Mouse (Mus musculus): ENCODE results near the gene Engase. TPM values are rescaled to one million over a fixed set of nuclear protein-coding genes. Genes with fewer than 3 reads are reported as not detected.

Gene Engase
- total RNA-seq, 1 experiment from 2014 or later: 14.5 TPM

DNA sequence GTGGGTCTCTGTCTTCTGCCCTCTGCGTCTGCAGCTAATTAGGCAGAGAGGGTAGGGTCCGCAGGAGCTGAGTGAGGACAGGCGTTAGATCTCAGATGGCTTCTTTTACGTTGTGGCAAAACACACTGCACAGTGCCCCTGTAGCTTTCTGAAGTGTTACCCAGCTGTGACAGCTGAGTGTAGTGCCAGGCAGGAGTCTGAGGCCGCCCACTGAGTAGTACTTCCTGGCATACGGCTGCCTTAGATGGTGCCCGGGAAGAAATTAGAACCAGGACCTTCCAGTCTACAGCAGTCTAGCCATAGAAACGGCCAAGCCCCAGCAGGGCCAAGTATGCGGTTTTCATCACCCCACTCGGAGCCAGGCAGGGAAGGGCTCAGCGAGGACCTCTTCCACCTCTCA, 8.7 kb downstream of the Engase start:
- no peak for ATAC-seq (replicated peaks; ENCODE audit: insufficient number of reproducible peaks, low FRiP score, low TSS enrichment, poor library complexity, severe bottlenecking)

DNA sequence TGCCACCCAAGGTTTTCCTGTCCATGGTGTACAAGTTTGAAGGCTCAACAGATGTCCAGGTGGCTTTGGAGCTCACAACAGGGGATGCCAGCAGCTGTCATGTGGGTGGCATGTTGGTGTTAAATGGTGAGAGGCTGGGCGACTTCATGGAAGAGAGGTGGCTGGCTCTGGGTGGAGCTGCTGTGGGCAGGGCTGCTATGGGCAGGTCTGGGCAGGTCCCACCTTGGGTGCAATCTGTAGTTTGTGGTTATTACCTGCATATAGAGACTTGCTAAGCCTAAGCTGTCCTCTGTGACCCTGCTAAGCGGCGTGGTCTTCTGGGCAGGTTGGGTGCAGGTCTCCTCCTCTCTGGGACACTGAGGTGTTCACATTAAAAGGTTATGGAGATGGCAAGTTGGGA, 9.2 kb downstream of the Engase start:
- ATAC-seq (replicated peaks; ENCODE audit: insufficient number of reproducible peaks, low FRiP score, low TSS enrichment, poor library complexity, severe bottlenecking): no peak

DNA sequence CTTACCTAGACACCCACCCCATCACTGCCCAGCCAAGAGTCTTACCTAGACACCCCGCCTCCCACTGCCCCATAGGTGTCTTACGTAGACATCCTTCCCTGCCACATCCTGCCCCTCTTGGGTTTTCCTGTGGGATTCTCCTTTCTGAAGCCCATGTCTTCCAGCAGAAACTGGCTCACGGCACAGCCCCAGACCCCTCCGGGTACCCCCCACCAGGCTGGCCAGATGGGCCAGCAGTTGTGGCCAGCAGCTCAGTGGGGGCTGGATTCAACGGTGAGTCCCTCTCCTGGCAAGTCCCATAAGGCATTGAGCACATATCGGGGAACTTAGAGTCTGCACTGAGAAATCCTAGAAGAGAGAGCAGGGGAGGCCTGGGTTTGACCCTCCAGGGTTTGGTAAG, 9.7 kb downstream of the Engase start:
- ATAC-seq (replicated peaks; ENCODE audit: insufficient number of reproducible peaks, low FRiP score, low TSS enrichment, poor library complexity, severe bottlenecking): no peak

DNA sequence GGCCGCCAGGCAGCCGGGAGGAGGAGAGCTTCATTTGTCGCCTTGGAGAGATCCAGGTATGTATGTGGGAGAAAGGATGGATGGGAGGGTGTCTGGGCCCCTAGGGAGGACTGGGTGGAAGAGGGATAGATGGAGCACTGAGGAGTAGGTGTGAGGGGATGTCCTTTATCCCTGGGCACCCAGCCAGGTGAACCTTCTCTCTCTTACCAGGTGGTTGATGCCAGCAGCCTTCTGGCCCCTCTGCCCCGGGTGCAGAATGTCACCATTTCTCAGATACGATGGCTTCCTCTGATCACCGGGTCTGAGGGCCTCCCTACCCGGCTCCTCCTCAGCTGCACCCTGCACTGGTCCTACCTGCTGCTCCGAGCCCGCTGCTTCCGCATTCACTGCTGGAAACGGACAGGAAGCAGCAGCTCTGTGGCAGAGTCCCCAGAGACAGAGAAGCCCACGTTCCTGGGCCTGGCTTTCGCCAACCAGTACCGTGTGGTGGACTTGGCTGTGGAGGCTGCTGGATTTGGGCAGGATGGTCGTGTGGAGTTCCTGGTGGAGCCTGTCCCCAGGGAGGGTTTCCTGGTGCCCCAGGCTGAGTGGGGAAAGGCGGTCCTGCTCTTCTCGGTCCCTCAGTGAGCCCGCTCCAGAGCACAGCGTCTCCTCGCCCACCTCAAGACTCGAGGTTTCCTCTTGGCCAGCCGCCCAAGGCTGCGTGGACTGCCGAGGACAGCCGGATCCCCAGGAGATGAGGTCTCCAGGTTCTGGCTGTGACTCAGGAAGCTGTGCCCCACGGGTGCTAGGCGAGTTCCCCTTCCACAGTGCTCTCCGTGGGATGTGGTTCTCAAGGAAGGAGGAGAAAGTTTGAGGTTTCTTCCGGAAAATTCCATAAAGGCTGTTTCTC, 10.5 kb downstream of the Engase start:
- ATAC-seq (replicated peaks; ENCODE audit: insufficient number of reproducible peaks, low FRiP score, low TSS enrichment, poor library complexity, severe bottlenecking): no peak

DNA sequence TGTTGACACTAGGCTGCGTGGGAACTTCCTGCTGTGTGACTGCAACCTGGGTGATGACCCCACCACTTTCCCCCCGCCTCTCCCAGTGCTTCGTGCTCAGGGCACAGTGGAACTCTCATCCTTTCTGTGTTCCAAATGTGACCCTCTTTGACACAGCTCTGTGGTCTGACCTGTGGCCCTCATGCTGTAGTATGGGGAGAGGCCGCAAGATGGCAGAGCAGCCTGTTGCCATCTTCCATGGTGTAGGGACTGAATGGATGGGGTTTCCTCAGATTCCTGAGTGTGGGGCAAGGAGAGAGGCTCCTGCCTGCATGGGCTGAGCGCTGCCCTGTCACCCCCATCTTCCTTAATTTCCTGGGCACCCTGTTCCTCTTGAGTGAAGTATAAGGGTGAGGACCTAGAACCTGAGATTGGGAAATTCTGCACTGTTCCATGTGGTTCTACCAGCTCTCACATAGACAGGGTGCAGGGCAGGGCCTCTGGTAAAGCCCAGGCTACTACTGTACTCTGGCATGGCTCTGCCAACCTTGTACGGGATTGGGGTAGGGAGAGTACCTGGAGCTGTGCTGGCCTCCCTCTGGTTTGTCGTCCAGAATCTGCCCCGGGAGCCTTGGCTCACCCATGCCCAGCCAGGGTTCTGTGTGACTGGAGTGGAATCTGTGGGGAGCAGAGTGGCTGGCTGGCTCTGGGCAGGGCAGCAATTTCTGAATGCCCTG, 11.7 kb downstream of the Engase start:
- no peak for ATAC-seq (replicated peaks; ENCODE audit: insufficient number of reproducible peaks, low FRiP score, low TSS enrichment, poor library complexity, severe bottlenecking)

DNA sequence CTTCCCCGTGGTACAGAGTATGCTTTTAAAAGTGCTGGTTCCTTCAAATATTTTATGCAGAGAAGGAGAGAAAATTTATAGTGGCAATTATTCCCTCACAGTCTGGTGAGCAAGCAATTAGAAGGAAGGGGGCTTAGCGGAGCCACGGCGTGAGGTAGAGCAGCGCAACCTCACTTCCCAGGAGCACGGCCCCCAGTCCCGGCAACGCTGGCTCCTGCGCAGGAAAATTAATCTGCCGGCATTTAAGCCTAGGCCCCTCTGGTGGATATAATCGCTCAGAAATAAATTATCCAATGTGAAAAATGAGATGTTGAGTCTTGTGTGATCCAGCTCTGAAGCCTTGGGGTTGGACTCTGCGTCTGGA, 12.3 kb downstream of the Engase start:
- no peak for ATAC-seq (replicated peaks; ENCODE audit: insufficient number of reproducible peaks, low FRiP score, low TSS enrichment, poor library complexity, severe bottlenecking)

DNA sequence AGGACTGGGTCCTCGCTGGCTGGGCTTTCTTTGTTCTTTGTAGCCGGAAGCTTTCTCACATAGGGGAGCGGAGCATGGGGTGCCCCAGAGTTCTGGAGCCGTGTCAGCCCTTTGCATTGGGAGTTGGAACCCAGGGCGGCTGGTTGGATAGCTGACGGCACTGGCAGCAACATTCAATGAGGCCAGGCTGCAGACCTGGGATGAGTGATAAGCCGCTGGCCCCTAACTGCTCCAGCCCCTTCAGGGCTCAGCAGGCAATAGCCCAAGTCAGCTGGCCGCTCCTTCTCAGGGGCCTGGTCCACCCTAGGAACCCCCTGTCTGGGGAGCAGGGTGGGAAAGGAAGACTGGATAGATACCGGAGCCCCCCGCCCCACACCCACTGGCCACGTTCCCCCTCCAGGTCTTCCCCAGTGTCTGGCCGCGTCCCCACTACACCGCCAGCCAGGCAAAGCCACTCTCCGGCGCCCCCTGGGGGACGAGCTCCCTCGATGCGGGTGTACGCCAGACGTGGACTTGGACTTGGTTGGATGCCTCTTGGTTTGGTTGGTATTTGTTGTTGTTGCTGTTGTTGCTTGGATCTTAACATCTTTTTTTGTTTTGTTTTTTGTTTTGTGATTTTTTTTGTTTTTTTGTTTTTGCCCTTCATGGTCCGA, 14.1 kb downstream of the Engase start:
- ATAC-seq (replicated peaks; ENCODE audit: insufficient number of reproducible peaks, low FRiP score, low TSS enrichment, poor library complexity, severe bottlenecking): peak; percentile 68

DNA sequence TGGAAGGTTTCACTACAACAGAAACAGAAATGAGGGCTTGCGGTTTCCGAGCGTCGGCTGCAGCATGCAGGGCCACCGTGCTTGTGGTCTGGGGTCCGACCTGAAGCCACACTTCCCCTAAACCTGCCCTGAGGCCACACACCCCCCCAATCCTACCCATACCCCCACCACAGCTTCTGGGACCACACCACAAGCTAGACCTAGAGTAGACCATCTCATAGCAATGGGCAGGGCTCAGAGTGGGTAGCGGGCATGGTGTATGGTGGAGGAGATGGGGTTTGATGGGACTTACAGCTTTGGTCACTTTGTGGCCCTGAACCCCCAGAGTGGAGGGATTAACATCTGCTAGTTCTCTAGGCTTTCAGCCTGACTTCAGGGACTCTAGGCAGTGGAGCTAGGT, 14.6 kb downstream of the Engase start:
- no peak for ATAC-seq (replicated peaks; ENCODE audit: insufficient number of reproducible peaks, low FRiP score, low TSS enrichment, poor library complexity, severe bottlenecking)

DNA sequence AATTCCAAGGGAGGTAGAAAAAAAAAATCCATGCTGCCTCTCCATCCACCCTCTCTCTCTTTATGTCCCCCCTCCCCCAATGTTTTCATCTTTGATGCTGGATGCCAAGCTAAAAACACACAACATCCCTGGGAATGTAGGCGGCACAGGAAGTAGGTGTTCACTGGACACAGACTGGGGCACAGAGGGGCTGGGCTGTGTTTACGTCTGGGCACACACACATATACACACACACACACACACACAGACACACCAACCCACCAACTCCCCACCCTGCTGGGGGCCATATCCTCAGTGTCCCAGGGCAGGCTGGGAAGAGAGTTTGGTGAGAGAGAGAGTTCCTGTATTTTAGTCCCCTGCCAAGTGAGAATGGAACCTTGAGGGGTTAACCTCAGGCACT, 16.8 kb downstream of the Engase start:
- ATAC-seq (replicated peaks; ENCODE audit: insufficient number of reproducible peaks, low FRiP score, low TSS enrichment, poor library complexity, severe bottlenecking): no peak

DNA sequence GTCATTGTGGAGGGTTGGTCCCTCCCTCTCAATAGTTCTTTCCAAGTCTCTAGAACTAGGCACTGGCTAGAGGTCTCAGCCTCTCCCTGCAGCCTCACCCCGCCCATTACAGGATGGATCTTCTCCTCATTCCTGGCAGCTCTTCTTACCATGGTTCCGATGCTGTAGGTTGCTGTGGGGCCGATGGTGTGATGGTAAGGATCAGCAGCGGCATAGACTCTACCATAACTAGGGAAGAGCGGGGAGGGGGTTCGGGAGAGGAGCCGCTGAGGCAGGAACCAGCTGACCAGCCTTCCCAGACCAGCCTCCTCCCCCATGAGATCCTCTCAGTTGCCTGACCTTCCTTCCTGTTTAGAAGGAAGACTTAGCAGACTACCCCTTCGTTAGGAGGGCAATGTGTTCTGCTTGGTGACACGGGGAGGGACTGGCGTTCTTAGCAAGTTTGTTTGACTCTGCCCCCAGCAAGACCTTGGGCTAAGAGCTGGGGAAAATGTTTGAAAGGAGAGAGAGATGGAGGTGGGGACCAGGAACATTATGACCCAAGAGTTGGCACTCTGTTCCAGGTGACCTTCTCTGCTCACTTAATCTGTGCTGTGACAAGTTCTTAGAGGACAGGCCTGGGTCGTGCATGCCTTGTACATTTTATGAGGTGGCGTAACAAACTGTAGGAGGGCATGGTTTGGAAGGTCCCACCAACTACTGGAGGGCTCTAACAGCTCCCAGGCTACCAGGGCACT, 17.5 kb downstream of the Engase start:
- no peak for ATAC-seq (replicated peaks; ENCODE audit: insufficient number of reproducible peaks, low FRiP score, low TSS enrichment, poor library complexity, severe bottlenecking)

DNA sequence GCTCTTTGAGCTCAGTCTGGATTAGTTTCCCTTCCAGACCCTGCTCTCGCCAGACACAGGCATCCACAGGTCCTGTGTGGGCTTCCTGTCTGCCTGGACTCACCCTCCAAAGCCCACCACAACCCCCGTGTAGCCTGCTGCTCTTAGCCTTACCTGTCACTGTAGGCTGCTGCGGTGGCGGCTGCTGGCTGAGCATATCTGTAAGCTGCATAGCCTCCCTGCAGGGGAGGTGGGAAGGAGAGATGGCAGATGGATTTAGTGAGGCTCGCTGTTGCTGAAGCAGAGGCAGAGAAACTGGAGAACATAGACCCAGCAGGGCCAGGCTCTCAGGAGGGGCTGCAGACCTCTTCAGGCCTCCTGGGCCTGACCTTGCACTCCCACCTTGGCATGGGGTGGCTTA, 18.4 kb downstream of the Engase start:
- ATAC-seq (replicated peaks; ENCODE audit: insufficient number of reproducible peaks, low FRiP score, low TSS enrichment, poor library complexity, severe bottlenecking): no peak

DNA sequence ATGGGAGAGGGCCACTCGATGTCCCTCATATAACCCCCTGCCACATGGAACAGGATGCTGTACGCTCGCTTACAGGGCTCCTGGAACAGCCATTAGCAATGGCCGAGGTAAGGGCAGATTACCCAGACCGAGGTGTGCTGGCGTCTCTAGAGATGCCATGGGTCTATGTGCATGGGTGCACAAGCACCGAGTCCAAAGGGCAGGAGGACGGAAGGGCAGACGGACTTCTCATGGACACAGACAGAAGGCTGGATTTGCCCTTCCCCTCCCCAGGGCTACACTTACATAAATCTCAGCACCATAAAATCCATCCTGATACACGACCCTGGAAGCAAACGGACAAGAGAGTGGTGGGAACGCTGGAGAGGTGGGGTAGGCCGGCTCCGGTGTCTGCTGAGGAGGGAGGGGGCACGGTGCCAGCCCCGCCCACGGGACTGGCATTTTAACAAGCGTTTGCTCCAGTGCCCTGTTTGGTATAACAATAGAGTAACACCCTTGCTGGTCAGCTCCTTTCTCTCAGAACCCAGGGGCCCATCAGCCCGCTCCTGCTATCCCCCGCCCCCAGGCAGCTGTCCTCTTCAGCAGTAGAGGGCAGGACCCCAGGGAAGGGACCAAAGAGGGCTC, 19.5 kb downstream of the Engase start:
- no peak for ATAC-seq (replicated peaks; ENCODE audit: insufficient number of reproducible peaks, low FRiP score, low TSS enrichment, poor library complexity, severe bottlenecking)

DNA sequence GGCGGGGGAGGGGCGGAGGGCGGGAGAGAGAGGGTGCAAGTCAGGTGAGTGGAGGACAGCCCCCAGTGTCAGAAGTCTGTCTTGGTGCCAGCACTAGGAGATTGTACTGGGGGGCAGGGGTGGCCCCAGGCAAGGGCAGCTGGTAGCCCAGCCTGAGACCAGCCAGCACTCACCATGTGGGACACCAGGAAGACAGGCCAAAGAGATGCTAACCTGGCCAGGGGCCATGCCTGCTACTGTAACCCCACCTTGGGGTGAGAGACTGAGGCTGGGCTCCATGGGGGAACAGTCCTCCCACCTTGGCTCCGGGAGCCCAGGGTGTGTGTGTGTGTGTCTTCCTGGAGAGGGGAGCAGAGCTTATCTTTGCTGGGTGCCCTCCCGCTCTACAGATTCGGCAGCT, 26.4 kb downstream of the Engase start:
- no peak for ATAC-seq (replicated peaks; ENCODE audit: insufficient number of reproducible peaks, low FRiP score, low TSS enrichment, poor library complexity, severe bottlenecking)

DNA sequence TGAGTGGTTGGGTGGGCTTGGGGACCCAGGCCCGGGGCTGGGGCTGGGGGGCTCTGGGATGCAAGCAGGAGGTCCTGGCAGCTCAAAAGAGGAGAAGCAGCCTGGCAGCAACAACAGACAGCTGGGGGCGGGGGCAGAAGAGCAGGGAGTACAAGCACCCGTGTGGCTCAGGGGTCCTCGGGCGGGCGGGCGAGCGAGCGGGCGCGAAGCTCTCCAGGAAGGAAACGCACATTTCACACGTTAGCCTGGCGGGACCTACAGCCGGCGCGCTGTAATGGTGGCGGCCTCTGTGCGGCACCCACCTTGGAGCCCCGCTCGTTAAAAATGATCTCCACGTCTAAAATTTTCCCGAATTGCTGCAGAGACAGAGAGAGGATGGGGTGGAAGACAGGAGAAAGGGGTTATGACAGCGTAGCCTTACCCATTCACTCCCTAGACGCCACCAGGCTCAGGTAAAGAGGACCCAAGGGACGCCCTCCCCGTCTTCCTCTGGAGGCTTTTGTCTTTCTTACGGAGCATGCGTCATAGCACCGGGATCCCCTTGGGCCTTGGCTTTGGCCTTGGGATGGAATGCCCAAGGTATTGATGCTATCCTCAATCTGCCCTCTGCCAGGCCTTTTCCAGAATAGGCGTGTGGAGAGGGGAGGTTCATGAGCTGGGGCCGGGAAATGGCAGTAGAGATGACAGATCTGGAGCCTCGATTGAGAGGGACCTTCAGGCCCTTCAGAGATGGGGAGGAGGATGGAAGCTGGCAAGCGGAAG, 27.0 kb downstream of the Engase start:
- ATAC-seq (replicated peaks; ENCODE audit: insufficient number of reproducible peaks, low FRiP score, low TSS enrichment, poor library complexity, severe bottlenecking): no peak

DNA sequence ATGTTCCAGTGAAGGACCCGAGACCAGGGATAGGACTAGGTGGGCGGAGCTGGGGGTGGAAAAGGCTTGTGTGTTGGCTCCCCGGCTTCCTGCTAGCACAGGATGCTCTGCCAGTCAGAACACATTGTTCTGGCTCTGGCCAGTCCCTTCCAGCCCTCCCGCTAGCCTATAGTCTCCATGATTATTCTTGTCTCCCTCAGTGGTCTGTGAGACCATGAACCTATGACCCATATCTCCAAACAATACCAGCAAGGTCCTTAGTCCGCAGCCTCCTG, 27.5 kb downstream of the Engase start:
- no peak for ATAC-seq (replicated peaks; ENCODE audit: insufficient number of reproducible peaks, low FRiP score, low TSS enrichment, poor library complexity, severe bottlenecking)

DNA sequence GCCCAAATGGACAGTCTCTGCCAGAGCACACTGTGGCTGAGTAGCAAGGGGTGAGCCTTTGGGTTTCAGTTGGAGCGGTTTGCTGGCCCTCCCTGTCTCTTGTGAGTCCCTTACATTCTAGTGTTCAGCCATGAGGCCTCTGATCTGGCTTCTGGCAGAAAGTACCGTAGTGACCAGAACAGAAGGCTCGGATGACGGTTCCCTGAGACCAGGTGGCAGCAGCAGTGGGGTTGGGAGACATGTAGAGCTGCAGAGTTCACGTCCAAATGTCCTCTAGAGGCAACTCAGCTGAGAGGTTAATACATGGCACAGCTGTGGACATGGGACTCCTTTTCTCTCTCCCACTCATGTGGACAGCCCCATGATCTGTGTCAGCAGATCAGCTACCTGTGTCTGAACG, 30.5 kb downstream of the Engase start:
- ATAC-seq (replicated peaks; ENCODE audit: insufficient number of reproducible peaks, low FRiP score, low TSS enrichment, poor library complexity, severe bottlenecking): no peak

DNA sequence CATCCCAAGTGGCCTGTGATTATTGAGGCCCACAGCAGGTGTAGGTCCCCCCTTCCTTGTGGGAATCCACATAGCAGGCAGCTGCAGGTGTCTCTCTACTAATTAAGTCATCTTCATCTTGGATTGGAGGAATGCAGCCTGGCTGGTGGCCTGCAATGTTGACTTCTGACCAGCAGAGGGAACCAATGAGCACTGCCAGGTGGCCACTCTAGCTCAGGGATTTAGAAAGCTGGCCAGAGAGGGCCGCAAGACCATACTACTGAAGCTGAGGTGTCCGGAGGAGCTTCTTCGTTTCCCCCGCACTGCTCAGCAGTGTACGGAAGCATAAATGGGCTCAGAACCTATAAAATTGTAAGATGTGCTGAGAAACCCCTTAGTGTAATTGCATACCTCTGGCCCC, 31.3 kb downstream of the Engase start:
- ATAC-seq (replicated peaks; ENCODE audit: insufficient number of reproducible peaks, low FRiP score, low TSS enrichment, poor library complexity, severe bottlenecking): peak; percentile 73

DNA sequence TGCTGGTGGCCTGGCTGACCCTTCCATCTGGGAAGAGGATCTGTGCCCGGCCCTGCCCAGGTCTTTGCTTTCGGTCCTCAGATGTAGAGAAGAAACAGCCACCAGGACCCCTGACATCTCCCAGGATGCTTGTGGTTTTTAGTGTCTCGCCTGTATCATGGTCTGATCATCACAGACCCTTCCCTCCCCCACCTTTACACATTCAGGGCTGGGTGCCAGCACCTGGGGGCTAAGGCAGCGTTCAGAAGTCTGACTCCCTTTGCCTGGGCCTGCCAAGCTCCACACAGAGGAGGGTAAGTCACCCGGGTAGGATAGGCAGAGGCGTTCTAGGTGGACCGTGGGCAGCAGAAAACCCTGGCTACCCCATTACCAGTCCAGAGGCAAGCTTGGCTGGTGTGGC, 31.7 kb downstream of the Engase start:
- no peak for ATAC-seq (replicated peaks; ENCODE audit: insufficient number of reproducible peaks, low FRiP score, low TSS enrichment, poor library complexity, severe bottlenecking)

Data from monocyte, adult 5-6 weeks (primary cell).